Mouse (Mus musculus): Measurements from ENCODE around the gene Bahcc1.

DNA sequence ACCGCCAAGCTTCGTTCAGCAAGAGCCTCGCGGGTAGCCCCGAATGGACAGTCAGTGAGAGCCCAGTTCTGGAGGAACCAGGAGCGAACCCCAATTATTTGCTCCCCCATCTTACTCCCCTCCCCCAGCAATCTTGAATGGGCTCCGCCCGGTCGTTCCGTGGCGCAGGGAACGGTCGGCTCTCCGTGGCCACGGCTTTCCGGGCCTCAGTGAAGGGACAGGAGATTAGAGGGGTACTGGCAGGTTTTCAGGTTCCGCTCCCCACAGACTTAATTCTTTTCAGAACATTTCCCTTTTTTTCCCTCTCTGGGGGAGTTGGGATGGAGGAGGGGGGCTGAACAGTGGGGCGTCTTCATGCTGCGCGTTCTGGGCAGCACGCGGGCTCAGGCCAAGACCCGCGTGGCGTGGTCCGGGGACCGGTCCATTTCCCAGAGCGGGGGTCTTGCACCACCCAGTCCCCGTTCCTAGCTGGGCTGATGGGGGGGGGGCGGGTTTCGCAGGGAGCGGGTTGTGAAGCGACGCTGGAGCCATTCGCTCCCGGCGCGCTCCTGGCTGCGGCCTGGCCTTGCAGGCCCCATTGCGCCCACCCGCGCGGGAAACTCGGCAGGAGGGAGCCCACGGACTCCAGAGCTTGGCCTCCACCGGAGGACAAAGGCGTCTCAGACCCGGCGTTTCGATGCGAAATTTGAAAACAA, 841 bp downstream of the Bahcc1 start:
- TF ChIP-seq POLR2A (IDR thresholded peaks at IDR 0.05; ENCODE audit: extremely low read depth, insufficient read depth, low read length) (no peak), CTCF (IDR thresholded peaks at IDR 0.05; ENCODE audit: low read depth, low read length) (no peak)

Measured in liver, adult 2 months (tissue).